Mouse (Mus musculus) ovary, postnatal 14 days (tissue): ENCODE measurements around the gene Rap2a.
A peak's percentile ranks its signal among the peaks of the same experiment; 100 is the strongest.

Source experiments
- DNase-seq: peaks from one replicate; pipeline ENCODE4 v3.0.0; 2022; ENCODE audit warnings: low spot score

Gene Rap2a

DNA sequence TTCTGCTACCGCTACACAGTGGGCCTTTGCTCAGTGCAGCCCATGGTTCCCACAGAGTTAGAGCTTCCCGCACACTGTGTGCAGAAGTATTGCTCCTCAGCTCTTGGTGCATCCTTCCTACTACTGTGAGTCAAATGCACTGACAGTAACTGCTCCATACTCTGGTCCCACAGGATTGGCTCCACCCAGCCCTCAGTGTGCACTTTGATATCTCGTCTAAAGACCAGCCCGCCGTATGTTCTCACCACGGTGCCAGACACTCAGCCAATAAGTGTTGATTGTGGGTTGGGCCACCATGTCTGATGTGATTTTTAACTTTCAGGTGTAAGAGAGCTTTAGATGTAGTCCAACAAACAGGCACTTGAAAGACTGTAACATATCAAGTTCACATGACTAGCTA, 21.4 kb downstream of the Rap2a start:
- DNase-seq, result no peak

DNA sequence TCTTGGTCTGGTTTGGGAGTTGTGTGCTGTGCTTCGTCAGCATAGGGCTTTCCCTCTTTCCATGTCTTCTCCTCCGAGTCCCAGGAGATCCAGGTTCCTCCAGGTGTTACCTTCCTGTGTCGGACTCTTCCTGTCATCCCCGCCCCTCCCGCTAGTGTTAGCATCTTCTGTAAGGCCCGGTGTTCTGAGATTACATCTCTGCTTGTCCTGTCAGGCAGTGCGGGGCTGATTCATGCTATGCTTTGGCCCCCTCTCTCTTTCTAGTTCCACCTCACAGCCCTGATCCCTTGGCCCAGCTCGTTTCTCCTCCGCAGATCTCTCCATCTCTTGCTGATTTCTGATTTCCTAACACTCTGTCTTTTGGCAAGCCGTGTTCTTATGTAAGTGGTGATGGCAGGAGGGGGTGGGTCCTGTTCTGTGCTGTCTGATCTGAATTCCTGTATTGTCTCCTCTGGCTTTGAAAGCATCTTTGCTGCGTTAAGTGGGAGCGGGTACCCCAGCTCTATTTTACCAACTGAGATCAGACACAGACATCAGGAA, 21.8 kb downstream of the Rap2a start:
- DNase-seq, result no peak

GRCm38 (mm10) chr14:120500791-120501190, 22.5 kb downstream of the Rap2a start:
- no peak for DNase-seq

GRCm38 (mm10) chr14:120503641-120504040, 25.4 kb downstream of the Rap2a start:
- DNase-seq, result no peak

DNA sequence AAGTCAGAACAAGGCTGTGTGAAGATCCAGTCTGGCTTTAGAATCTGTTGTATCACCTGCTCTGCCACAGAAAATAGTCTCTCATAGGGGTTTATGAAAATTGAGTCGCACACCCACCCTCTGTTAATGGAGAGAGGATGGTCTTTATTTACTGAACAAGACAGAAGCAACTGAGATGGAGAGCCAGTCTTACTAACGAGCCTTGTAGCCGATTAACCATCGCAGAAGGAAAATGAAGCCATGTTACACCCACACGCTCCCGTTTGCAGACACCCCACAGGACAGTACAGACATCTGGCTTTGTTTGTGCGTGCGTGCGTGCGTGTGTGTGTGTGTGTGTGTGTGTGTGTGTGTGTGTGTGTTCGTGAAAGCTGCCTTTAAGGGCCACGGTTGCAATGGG, 26.2 kb downstream of the Rap2a start:
- no peak for DNase-seq

DNA sequence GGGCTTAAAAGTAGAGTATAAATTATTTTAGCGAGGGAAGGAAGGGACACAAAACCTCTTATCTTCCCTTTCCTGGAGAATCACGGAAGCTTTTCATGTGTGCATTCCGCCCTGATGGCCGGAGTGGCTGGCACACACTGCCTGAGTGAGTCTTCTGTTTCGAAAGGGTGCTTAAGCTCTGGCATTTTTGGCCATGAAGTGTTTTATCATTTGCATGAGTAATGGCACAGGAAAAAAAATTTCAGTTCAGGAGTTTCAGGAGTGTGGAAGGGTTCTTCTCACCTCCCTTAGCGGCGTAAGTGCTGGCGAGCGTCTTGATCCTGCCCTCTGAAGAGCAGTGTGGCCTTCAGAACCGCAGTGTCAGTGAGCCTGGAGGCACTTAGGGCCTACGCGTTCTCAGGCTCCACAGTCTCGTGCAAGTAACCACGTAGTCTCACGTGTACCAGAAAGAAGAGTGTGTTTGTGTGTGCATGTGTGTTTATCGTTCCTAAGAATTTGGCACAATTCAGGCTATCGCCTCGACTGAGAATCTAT, 26.8 kb downstream of the Rap2a start:
- DNase-seq, result no peak

- DNase-seq, result no peak
Observed at GRCm38 (mm10) chr14:120505918-120506317, 27.7 kb downstream of the Rap2a start.

GRCm38 (mm10) chr14:120507516-120507915, 29.3 kb downstream of the Rap2a start:
- no peak for DNase-seq

DNA sequence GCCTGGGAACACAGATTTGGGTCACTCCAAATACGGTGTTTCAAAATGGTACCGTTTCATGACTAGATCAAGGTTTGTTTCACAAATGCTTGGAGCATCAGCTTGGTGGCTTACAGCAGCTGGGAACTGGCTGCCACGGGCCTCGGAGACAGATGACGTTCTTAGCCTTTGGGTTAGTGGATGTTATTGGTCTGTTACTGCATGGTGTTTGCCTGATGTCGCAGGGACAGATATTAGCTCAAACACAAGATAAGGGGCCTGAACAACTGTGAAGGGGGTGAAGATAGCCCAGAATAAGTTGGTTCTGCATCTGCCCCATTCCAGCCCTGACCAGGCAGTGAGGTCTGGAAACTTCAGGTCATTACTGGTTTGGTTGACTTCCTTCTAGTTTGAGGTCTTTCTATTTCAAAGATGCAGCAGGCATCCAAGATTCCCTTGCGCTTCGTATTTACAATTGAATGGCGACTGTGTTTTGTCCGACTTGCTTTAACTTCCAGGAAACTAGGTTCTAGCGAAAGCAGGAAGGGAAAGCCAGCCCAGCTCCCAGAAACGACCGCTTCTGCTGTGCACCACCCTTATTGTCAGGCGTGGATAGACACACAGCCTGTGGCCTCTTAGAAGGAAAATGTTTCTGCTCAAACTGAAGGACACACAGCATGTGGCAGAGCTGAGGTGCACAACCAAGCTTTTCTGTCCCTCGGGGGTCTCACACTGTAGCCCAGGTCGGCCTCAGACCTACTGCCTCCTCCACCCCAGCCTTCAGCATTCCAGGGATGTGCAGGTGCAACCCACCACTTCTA, 30.5 kb downstream of the Rap2a start:
- no peak for DNase-seq

DNA sequence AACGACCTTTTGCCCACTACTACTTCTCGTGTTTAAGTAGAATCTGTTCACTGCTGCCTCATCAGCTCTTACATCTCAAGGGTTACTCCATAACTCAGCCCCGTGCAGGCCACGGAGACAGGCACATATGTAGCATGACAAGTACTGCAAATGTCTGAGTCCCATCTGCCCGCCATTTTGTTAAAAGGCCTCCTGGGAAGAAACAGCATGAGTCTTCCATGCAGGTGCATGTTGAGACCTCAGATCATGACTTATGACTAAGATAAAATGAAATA, 31.1 kb downstream of the Rap2a start:
- no peak for DNase-seq

DNA sequence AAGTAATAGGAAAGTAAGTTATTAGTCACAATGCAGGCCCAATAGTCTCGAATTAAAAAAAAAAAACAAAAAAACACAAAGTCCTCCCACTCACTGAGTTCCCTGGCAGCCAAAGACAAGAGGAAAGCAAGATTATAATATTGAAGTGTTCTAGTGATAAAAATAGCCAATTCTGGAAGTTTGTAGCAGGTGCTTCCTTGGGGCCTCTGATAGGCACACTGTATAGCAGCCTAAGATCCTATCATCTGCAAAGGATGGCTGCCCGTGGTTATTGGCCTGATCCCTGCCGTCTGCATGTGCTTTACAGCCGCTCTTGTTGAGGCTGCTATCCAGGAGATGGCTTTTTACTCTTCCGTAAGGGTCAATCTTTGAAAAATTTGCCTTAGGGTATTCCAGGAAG, 33.6 kb downstream of the Rap2a start:
- DNase-seq, result no peak

DNA sequence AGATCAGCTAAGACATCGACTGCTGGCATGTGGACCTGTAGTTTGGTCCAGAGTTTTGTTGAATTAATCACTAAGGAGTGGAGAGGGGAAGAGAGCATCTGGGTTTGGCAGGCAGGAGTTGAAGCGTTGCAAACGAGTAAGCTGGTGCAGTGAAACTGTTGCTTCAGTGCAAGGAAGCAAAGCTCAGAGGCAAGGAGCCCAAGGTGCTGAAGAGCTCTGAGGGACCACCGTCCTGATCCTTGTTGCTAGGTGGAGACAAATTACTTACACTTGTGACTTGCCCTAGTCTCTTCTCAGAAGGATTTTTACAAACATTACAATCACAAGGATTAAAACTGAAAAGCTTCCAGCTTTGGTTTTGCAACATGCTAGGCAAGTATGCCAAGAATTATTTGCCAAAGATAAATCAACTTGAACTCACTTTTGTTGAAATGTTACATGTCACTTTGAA, 36.6 kb downstream of the Rap2a start:
- DNase-seq, result no peak

DNA sequence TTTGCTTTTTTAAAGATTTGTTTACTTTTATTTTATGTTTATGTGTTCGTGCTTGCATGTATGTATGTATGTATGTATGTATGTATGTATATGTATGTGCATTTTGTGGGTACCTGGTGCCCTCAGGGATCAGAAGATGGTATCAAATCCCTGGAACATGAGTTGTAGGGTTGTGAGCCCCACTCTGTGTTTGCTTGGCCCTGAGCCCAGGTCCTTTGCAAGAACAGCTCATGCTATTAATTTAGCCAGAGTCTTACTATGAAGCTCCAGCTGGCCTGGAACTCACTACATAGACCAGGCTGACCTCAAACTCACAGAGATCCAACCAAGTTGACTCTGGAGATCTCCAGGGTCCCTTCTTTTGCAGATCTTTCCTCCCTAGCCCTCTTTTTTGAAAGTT, 37.1 kb downstream of the Rap2a start:
- peak; percentile 37 for DNase-seq

GRCm38 (mm10) chr14:120518706-120519105, 40.5 kb downstream of the Rap2a start:
- DNase-seq, result no peak

DNA sequence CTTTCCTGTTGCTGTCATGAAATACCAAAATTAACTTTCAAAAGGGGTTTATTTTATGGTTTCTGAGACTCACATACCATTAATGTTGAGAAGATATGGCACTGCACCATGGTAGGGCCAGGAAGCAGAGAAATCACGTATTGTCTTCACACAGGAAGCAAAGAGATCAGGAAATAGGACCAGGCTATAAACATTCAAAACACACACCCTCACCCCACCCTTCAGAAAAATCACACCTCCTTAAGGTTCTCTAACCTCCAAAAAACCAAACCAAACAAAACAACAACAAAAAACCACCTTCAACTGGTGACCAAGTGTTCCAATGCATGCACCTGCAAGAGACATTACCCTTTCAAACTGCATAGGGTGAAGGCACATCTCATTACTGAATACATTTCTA, 41.7 kb downstream of the Rap2a start:
- DNase-seq, result no peak

DNA sequence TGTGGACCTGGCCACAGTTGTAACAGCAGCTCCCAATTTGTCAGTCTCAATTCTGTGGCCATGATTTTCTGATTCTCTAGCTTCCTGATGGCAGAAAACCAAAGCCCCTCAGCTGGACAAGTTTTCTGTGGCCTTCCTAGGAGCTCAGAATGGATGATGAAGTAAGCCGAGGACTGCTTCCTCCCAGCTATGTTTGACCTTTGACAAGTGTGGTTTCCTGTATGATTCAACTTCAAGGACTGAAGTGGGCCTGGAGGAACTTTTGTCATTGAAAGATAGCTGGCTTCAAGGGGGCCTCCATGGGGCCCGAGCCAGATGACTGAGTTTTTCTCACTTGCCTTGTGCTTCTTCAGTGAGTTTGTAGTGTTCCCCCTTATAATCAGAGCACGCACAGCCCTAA, 42.6 kb downstream of the Rap2a start:
- DNase-seq, result no peak

- DNase-seq, result no peak
Observed at GRCm38 (mm10) chr14:120523296-120523695, 45.1 kb downstream of the Rap2a start.

- DNase-seq, result no peak
Observed at GRCm38 (mm10) chr14:120525644-120526043, 47.4 kb downstream of the Rap2a start.

DNA sequence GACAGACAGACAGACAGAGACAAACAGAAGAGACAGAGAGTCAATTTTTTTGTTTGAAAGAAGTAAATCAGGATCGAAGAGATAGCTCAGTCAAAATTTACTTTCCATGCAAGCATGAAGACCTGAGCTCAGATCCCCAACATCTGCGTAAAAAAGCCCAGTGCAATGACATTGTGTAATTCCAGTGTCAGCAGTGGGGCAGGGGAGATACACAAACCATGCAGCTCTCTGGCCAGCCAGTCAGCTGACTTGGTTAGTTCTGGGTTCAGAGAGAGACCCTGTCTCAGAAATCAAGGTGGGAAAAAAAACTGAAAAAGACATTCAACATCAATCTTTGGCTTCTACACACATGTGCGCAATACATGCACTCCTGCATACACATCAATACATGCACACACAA, 55.1 kb downstream of the Rap2a start:
- no peak for DNase-seq

- no peak for DNase-seq
Observed at GRCm38 (mm10) chr14:120534841-120535271, 56.6 kb downstream of the Rap2a start.

GRCm38 (mm10) chr14:120535446-120535845, 57.2 kb downstream of the Rap2a start:
- no peak for DNase-seq

GRCm38 (mm10) chr14:120535924-120536323, 57.7 kb downstream of the Rap2a start:
- no peak for DNase-seq

DNA sequence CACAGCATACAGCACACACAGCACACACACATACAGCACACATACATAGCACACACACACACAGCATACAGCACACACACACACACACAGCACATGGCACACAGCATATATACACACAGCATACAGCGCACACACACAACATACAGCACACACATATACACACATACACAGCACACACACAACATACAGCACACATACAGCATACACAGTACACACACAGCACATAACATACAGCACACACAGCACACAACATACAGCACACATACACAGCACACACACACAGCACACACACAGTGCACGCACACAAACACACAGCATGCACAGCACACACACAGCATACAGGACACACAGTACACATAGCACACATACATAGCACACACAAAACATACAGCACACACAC, 60.9 kb downstream of the Rap2a start:
- no peak for DNase-seq

DNA sequence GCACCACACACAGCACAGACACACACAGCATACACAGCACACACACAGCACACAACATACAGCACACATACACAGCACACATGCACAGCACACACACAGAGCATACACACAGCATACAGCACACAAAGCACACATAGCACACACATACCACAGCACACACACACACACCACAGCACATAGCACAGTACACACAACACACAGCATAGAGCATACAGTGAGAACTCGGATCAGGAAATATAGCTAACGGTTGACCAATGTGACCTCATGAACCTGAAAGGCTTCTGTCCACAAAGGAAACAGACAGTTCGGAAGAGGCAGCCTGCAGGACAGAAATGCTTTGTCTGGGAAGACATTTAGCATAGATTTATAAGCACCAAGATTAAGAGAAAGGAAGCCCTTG, 61.4 kb downstream of the Rap2a start:
- no peak for DNase-seq
